Mouse (Mus musculus) layer of hippocampus, postnatal 36 days (tissue): Measurements from ENCODE around the gene Aimp2. TPM values are rescaled to one million over a fixed set of nuclear protein-coding genes. Genes with fewer than 3 reads are reported as not detected.
A peak's percentile ranks its signal among the peaks of the same experiment; 100 is the strongest.

Source experiments
- DNase-seq, 2 experiments: peaks; one replicate each; pipeline ENCODE4 v3.0.0; 2022
- total RNA-seq, 2 experiments: library from RNA; stranded (reverse); gene quantifications; 2 replicates each; pipeline ENCODE4 v1.2.3; 2021

Aimp2 gene
- 10 to 100 TPM; 29.2 to 34.9 TPM for total RNA-seq

DNA sequence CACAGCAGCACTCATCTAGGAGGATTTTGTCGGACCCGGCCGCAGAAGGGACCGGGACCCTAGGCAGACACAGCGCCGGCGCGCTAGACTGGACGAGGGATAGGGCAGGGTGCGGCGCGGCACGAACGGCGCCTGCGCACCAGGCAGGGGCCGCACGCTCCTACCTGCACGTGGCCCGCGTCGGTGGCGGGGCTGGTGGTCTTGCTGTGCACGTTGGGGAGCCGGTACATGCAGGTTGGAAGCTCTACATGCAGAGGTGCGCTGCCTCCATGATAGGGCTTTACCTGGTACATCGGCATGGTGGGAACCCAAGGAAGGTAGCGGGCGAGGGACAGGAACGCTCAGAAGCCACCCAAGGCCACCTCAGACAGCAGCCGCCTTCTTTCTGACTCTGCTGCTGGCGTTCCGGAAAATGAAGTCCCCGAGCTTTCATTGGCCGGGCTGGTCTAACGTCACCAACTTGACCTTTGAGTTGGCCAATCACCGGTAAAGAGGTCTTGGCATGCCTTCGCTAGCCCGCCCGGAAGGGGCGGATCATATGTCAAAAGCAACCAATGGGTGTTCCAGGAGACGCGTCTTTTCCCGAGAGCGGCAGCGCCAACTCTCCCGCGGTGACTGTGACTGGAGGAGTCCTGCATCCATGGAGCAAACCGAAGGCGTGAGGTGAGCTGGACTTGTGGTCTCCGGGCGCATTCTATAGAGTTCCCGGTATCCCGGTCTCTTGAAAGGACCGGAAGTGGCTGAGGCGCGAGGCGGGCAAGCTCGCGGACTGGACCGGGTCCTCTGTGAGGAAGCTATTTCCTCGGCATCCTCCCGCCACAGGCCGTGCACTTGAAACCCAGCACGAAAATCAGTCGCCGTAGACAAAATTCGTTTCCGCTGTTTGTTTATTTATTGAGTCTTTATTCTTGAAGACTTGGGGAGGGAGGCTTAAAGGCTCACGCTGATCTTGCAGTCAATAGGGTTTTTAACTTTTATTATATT, at the start of gene Aimp2, which contains the start of gene Pms2:
Gene Aimp2 (minus strand): TSS at position 431 of the 984 bp plus-strand sequence.
Gene Pms2 (plus strand): TSS at position 548 of the 984 bp plus-strand sequence.
- peak; percentile 95 to 97 for DNase-seq

DNA sequence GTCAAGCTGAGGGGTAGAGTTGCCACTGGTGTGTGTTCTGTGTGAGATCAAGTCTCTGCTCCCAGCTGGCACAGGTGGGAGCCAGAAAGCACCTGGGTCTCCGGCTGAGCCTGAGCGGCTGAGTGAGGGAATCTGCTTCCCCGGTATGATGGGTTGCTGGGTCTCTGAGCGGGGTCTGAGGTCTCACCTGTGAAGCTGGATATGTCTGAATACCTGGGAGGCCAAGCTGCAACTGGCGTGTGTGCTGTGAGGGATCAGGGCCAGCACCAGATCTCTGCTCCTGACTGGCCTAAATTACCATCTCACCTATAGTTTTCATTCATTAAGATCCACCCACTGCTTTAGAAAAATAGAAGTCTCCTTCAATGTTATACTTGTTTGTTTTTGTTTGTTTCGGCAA, 47.5 kb upstream of the Aimp2 start:
- DNase-seq: no peak

- no peak for DNase-seq
Observed at GRCm38 (mm10) chr5:143950016-143950415, 40.4 kb upstream of the Aimp2 start.

DNA sequence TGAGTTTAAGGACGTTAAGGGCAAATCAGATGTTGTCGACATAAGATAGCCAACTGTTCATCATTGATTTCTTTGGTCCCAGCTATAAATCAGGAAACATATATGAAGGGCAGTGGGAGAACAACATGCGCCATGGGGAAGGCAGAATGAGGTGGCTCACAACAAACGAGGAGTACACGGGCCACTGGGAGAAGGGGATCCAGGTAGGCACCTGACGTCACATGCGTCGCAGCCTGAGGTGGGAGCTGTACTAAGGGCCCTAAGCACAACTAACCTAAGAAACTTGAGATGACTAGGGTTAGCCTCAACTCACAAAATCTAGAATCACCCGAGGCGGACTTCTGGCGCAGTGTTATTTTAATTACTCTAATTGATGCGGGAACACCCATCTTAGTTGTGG, 38.7 kb upstream of the Aimp2 start:
- no peak for DNase-seq

- DNase-seq: peak; percentile 76 to 85
Observed at GRCm38 (mm10) chr5:143943231-143944125, 33.8 kb upstream of the Aimp2 start.

GRCm38 (mm10) chr5:143941588-143941987, 31.9 kb upstream of the Aimp2 start:
- no peak for DNase-seq

GRCm38 (mm10) chr5:143936156-143936555, 26.5 kb upstream of the Aimp2 start:
- no peak for DNase-seq

DNA sequence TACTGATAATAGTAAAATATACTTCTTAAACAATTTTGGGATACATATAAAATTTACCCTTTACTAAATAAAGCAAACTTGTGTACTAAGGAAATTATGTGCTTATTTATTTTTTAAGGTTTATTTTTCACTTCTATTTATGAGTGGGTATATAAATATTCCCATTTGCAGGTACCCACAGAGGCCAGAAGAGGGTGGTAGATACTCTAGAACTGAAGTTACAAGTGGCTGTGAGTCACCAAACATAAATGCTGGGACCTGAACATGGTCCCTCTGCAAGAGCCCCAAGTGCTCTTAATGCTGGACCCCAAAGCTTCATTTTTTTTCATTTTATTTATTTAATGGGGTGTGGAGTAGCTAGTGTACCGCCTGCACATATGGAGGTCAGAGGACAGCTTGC, 24.2 kb upstream of the Aimp2 start:
- DNase-seq: no peak

GRCm38 (mm10) chr5:143933414-143933813, 23.8 kb upstream of the Aimp2 start:
- DNase-seq: no peak

DNA sequence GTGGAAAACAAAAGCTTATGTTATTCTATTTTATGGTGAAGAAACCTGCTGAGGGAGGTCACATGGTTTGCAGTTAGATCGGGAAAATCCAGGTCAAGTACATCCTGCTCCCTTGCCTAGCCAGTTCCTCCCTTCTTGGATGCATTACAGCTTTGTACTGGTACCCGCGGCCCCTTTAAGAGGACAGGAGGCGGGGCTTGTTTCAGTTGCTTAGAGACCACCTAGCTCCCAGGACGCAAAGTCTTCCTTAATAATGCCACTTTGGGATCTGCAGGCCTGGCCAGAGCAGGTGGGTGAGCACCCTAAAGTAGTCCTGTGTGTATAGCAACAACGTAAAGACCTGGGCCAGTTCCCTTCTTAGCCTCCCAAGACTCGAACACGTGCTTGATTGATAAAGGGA, 23.2 kb upstream of the Aimp2 start, which contains the start of gene Rsph10b:
Gene Rsph10b (plus strand): TSS at position 205 of the 400 bp plus-strand sequence.
- no peak for DNase-seq

DNA sequence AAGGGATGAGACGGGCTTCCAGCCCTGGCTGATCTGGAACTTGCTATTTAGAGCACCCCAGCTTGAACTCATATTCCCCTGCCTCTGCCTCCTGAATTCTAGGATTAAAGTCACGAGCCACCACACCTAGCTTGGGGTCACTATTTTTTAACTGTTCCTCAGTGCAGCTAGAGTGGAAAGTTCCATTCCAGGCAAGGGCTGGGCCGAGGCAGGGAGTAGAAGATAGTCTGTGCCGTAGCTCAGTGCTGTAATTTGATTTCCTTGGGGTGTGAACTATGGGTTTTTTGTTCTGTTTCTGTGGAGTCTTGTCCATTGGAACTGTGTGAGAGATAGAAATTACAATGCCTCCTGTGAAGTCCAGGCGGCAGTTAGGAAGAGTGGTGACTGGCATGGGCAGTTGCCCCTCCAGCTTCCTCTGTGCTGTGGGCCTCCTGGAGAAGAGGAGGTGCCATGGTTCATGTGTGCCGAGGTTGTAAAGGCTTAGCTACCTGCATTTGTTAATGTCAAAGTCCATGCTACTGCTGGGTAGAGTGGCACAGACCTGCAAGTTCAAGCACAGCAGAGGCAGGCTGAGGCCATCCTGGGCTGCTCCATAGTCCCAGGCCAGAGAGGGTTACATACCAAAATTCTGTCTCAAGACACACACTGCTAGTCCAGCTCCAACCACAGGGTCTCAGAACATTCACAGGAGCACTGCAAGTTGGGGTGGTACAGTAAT, 22.4 kb upstream of the Aimp2 start:
- DNase-seq: no peak

GRCm38 (mm10) chr5:143930656-143931055, 21.0 kb upstream of the Aimp2 start:
- no peak for DNase-seq

GRCm38 (mm10) chr5:143929291-143929690, 19.6 kb upstream of the Aimp2 start:
- DNase-seq: no peak

- DNase-seq: no peak
Observed at GRCm38 (mm10) chr5:143927875-143928274, 18.2 kb upstream of the Aimp2 start, which contains the start of gene Gm42421. TSS of gene Gm42421 (plus strand) at chr5:143928175.

- DNase-seq: no peak
Observed at GRCm38 (mm10) chr5:143924781-143925452, 15.3 kb upstream of the Aimp2 start.

GRCm38 (mm10) chr5:143918120-143918519, 8.5 kb upstream of the Aimp2 start:
- DNase-seq: no peak

DNA sequence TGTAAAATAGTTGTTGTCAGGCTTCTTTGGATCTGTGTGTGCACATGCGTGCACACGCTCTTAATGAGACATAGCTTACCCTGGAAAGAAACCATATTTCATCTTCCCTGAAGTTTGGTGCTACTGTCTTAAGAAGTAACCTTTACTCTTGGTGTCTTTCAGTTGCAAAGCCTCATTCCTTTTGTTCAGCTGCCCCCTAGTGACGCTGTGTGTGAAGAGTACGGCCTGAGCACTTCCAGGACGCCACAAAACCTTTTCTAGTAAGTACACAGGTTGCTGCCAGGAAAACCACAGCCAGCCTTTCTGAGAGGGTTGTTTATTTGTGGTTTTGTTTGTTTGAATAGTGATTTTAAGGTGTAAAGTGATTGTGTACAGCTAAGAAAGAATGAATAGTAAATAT, 7.8 kb upstream of the Aimp2 start:
- no peak for DNase-seq

- DNase-seq: no peak
Observed at GRCm38 (mm10) chr5:143916221-143916620, 6.6 kb upstream of the Aimp2 start.

DNA sequence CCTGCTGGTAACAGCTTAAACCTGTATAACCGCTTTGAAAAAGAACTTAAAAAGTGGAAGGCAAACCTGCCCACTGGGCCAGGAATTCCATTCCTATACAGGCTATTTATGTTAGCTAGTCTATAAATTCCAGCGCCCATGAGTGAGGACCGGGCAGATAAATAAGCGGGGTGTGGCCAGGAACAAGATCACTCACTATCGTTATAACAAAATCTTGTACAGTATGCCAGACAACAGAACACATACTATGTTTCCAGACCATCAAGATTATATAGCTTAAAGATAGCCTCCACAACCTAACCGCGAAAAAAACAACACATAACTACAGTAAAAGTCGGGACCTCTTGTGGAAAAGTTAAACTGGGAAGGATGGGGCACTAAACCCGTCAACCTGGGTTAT, 721 bp downstream of the Aimp2 start:
- no peak for DNase-seq

DNA sequence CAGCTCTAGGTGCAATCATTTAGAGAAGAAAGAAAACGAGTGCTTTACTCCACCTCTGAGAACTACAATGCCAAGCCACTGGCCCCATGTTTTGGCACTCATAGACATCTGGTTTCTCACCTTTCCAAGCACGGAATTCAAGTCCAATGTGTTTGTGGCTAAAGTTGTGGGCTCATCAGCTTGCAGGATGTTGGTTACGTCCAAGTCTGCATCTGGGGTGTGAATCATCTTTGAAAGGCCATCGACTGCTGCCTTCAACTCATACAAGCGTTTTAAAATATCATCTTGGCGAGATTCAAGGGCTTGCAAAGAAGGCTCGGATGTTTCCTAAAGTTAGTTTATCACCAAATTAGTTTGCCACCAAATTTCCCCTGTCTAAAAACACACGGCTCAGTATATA, 3.2 kb downstream of the Aimp2 start:
- DNase-seq: no peak

DNA sequence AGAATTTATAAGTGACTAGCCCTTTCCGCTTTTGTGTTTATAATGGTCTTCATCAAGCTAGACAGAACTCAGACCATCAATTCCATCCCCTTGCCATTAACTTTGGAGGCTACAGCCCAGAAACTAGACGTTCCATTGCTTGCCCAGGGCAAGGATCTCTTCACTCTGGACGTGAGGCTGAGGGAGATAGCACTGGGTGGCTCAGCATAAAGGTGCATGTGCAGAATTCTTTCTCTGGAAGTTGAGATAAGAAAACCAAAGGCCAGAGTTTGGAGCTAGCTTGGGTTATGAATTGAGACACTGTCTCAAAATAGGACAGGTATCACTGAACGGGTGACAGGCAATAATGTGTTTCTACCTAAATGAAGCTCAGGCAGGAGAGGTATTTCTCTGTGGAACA, 5.8 kb downstream of the Aimp2 start:
- DNase-seq: no peak

DNA sequence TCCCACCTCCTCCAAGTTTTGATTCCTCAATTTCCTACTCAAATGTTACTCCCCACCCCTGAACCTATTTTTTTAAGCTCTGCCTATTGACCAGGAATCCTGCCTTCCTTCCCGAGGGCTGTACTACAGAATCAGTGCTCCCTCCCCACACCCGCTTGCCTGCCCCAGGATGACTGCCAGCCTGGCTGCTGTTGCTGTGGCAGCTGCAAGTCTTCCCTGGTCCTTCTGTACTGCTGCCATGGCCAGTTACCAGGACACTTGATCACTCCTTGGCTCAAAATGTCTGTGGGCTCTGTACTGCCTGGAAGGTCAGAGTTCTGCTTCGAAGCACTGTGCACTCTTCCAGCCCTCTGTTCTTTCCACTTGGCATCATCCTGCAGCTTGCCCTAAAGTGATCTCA, 7.5 kb downstream of the Aimp2 start:
- peak in 1 of 2 experiments; percentile 40 for DNase-seq
